Mouse (Mus musculus): ENCODE data around the gene Krt1. TPM values are rescaled to one million over a fixed set of nuclear protein-coding genes. Genes with fewer than 3 reads are reported as not detected.

Gene Krt1
- polyA plus RNA-seq (2021; fragmentation: Nextera tagmentation) = 5.6 and 6.0 TPM in 2 replicates
- long read RNA-seq, experiment 1, partial matches to known transcripts = 8 of 12 reads
- long read RNA-seq, experiment 1, other reads (novel, unspliced or antisense) = 0 of 12 reads
- long read RNA-seq, experiment 2, partial matches to known transcripts = 3 of 6 reads
- long read RNA-seq, experiment 2, other reads (novel, unspliced or antisense) = 0 of 6 reads

GRCm38 (mm10) chr15:101850694-101851093, at the start of gene Krt1:
Gene Krt1 (minus strand): TSS chr15:101850794.

GRCm38 (mm10) chr15:101892820-101893219, 42.2 kb upstream of the Krt1 start, which contains the start of gene Krt76:
Gene Krt76 (minus strand): TSS chr15:101892920.

GRCm38 (mm10) chr15:101869431-101869830, 18.8 kb upstream of the Krt1 start, which contains the start of gene Krt77:
Gene Krt77 (minus strand): TSS chr15:101869705.

GRCm38 (mm10) chr15:101817875-101818274, 32.7 kb downstream of the Krt1 start, which contains the start of gene Krt2:
Gene Krt2 (minus strand): TSS chr15:101818169.

GRCm38 (mm10) chr15:101802296-101802835, 48.2 kb downstream of the Krt1 start, which contains the start of gene Krt73:
Gene Krt73 (minus strand): TSS chr15:101802346.

Small RNA genes within 50 kb of the gene (microRNA-seq; reads per million reads assigned to microRNA genes)
- not detected for gene Gm44356

Other genes starting within 250 kb of the Krt1 start
- not detected in 2 replicates for gene Gm5414, start 222.6 kb downstream of the Krt1 start, polyA plus RNA-seq (2021; fragmentation: Nextera tagmentation)
- not detected in 2 replicates for gene Gm5478, start 203.4 kb downstream of the Krt1 start, polyA plus RNA-seq (2021; fragmentation: Nextera tagmentation)
- gene Krt6b, start 170.5 kb downstream of the Krt1 start, polyA plus RNA-seq (2021; fragmentation: Nextera tagmentation) = not detected in 2 replicates
- not detected in 2 replicates for gene Krt6a, start 156.5 kb downstream of the Krt1 start, polyA plus RNA-seq (2021; fragmentation: Nextera tagmentation)
- 0.38 and 0.46 TPM in 2 replicates for gene Krt5, start 137.9 kb downstream of the Krt1 start, polyA plus RNA-seq (2021; fragmentation: Nextera tagmentation)
- not detected in 2 replicates for gene Krt71, start 107.7 kb downstream of the Krt1 start, polyA plus RNA-seq (2021; fragmentation: Nextera tagmentation)
- gene Krt72, start 64.3 kb downstream of the Krt1 start, polyA plus RNA-seq (2021; fragmentation: Nextera tagmentation) = not detected in 2 replicates
- gene Krt73, start 48.4 kb downstream of the Krt1 start, polyA plus RNA-seq (2021; fragmentation: Nextera tagmentation) = 3.9 and 4.0 TPM in 2 replicates
- gene Krt2, start 32.6 kb downstream of the Krt1 start, polyA plus RNA-seq (2021; fragmentation: Nextera tagmentation) = 0.48 and 1.0 TPM in 2 replicates
- 4.4 and 4.5 TPM in 2 replicates for gene Krt77, start 18.9 kb upstream of the Krt1 start, polyA plus RNA-seq (2021; fragmentation: Nextera tagmentation)
- not detected in 2 replicates for gene Krt76, start 42.1 kb upstream of the Krt1 start, polyA plus RNA-seq (2021; fragmentation: Nextera tagmentation)
- not detected in 2 replicates for gene Krt4, start 73.9 kb upstream of the Krt1 start, polyA plus RNA-seq (2021; fragmentation: Nextera tagmentation)
- gene Krt79, start 89.5 kb upstream of the Krt1 start, polyA plus RNA-seq (2021; fragmentation: Nextera tagmentation) = 0.67 and 0.80 TPM in 2 replicates
- gene Krt78, start 103.5 kb upstream of the Krt1 start, polyA plus RNA-seq (2021; fragmentation: Nextera tagmentation) = not detected in 2 replicates
- 0.53 and 5.4 TPM in 2 replicates for gene Krt8, start 153.7 kb upstream of the Krt1 start, polyA plus RNA-seq (2021; fragmentation: Nextera tagmentation)
- gene Krt18, start 177.4 kb upstream of the Krt1 start, polyA plus RNA-seq (2021; fragmentation: Nextera tagmentation) = 2.5 and 32.1 TPM in 2 replicates
- gene Eif4b, start 223.0 kb upstream of the Krt1 start, polyA plus RNA-seq (2021; fragmentation: Nextera tagmentation) = 60.8 and 64.7 TPM in 2 replicates
- 3.7 and 6.3 TPM in 2 replicates for gene Tns2, start 249.6 kb upstream of the Krt1 start, polyA plus RNA-seq (2021; fragmentation: Nextera tagmentation)